Mouse (Mus musculus) kidney, adult 9 months (tissue): ENCODE results near the gene Exoc5.

ENCODE experiments used
- DNase-seq: peaks from one replicate; pipeline ENCODE4 v3.0.0; 2022

Exoc5 gene

GRCm38 (mm10) chr14:48998795-48999194, 67.7 kb downstream of the Exoc5 start:
- DNase-seq, result no peak

- no peak for DNase-seq
Measured at GRCm38 (mm10) chr14:48993861-48994260, 72.6 kb downstream of the Exoc5 start.

- DNase-seq, result no peak
Measured at GRCm38 (mm10) chr14:48992070-48992580, 74.3 kb downstream of the Exoc5 start.

GRCm38 (mm10) chr14:48991144-48991522, 75.3 kb downstream of the Exoc5 start:
- no peak for DNase-seq

GRCm38 (mm10) chr14:48990471-48991143, 75.8 kb downstream of the Exoc5 start:
- DNase-seq, result peak; percentile 50

GRCm38 (mm10) chr14:48989831-48990230, 76.6 kb downstream of the Exoc5 start:
- DNase-seq, result no peak

GRCm38 (mm10) chr14:48986231-48986630, 80.2 kb downstream of the Exoc5 start:
- no peak for DNase-seq

- peak; percentile 28 for DNase-seq
Measured at GRCm38 (mm10) chr14:48985673-48986072, 80.8 kb downstream of the Exoc5 start.

GRCm38 (mm10) chr14:48978971-48979388, 87.5 kb downstream of the Exoc5 start:
- DNase-seq, result no peak

- DNase-seq, result no peak
Measured at GRCm38 (mm10) chr14:48971546-48971945, 94.9 kb downstream of the Exoc5 start.

- DNase-seq, result no peak
Measured at GRCm38 (mm10) chr14:48968670-48969069, 97.8 kb downstream of the Exoc5 start.
